Mouse (Mus musculus) MEL (cell line): ENCODE measurements around the gene Lcn12. TPM values are rescaled to one million over a fixed set of nuclear protein-coding genes. Genes with fewer than 3 reads are reported as not detected.

ENCODE experiments used
- DNase-seq: peaks from one replicate; pipeline ENCODE4 v3.0.0; 2011; ENCODE audit warnings: low read depth, low spot score
- H3K27ac ChIP-seq: 2 replicates; pipeline ENCODE4 v1.5.1; 2012; ENCODE audit warnings: low read depth, mild to moderate bottlenecking, control low read depth, low read length, moderate library complexity; ENCODE audit not compliant: control insufficient read depth
- H3K27me3 ChIP-seq, 2 experiments: fragments of 150-350 bp in 1 of 2; sonication (generic) in 1 of 2; 2 replicates each; pipeline ENCODE4 v1.6.1; 2012; ENCODE audit warnings: low read length in 2 of 2, mild to moderate bottlenecking in 2 of 2, improper control_type of control experiment in 1 of 2, moderate library complexity in 1 of 2; ENCODE audit not compliant: insufficient read depth in 2 of 2, control insufficient read depth in 1 of 2
- H3K36me3 ChIP-seq, 2 experiments: 2 replicates each; pipeline ENCODE4 v1.6.1; 2012 to 2014; ENCODE audit warnings: low read length in 2 of 2, improper control_type of control experiment in 1 of 2, inconsistent platforms in 1 of 2, mild to moderate bottlenecking in 1 of 2; ENCODE audit not compliant: insufficient read depth in 2 of 2, control insufficient read depth in 1 of 2
- H3K4me1 ChIP-seq, 2 experiments: fragments of 150-350 bp in 1 of 2; sonication (generic) in 1 of 2; 2 replicates each; pipeline ENCODE4 v1.6.1; 2012; ENCODE audit warnings: low read length in 2 of 2, improper control_type of control experiment in 1 of 2, mild to moderate bottlenecking in 1 of 2; ENCODE audit not compliant: insufficient read depth in 2 of 2, control insufficient read depth in 1 of 2
- H3K4me3 ChIP-seq, 2 experiments: fragments of 150-350 bp in 1 of 2; sonication (generic) in 1 of 2; 2 replicates each; pipeline ENCODE4 v1.5.1; 2012; ENCODE audit warnings: low read depth in 2 of 2, low read length in 2 of 2, mild to moderate bottlenecking in 2 of 2, moderate library complexity in 2 of 2, control low read depth in 1 of 2, improper control_type of control experiment in 1 of 2; ENCODE audit not compliant: control insufficient read depth in 1 of 2, insufficient read depth in 1 of 2
- H3K79me2 ChIP-seq: 2 replicates; pipeline ENCODE4 v1.6.1; 2012; ENCODE audit warnings: mild to moderate bottlenecking, low read length, moderate library complexity; ENCODE audit not compliant: control insufficient read depth, poor library complexity, insufficient read depth
- H3K9ac ChIP-seq: 2 replicates; pipeline ENCODE4 v1.6.1; 2012; ENCODE audit warnings: low read depth, mild to moderate bottlenecking, control low read depth, low read length, moderate library complexity; ENCODE audit not compliant: control insufficient read depth, poor library complexity, severe bottlenecking
- H3K9me3 ChIP-seq: fragments of 150-350 bp; sonication (generic); replicated peaks from 2 replicates; pipeline ENCODE4 v1.6.1; 2012; ENCODE audit warnings: mild to moderate bottlenecking, low read length, improper control_type of control experiment, moderate library complexity; ENCODE audit not compliant: insufficient read depth
- BHLHE40 ChIP-seq: IDR thresholded peaks from 2 replicates; pipeline ENCODE4 v1.6.1; 2012; ENCODE audit warnings: low read depth, mild to moderate bottlenecking, inconsistent platforms, low read length, improper control_type of control experiment, borderline replicate concordance
- CHD1 ChIP-seq: IDR thresholded peaks from 2 replicates; pipeline ENCODE4 v1.6.1; 2012; ENCODE audit warnings: low read depth, mild to moderate bottlenecking, inconsistent platforms, low read length, improper control_type of control experiment
- CHD2 ChIP-seq: IDR thresholded peaks from 2 replicates; pipeline ENCODE4 v1.6.1; 2011; ENCODE audit warnings: low read length, improper control_type of control experiment
- CTCF ChIP-seq, 3 experiments: IDR thresholded peaks in 2 of 3; conservative IDR thresholded peaks in 1 of 3; 2 replicates each; pipeline ENCODE4 v1.5.1; 2011 to 2012; ENCODE audit warnings: low read length in 3 of 3, low read depth in 2 of 3, mild to moderate bottlenecking in 2 of 3, improper control_type of control experiment in 1 of 3, inconsistent platforms in 1 of 3, mixed read lengths in 1 of 3, moderate library complexity in 1 of 3; ENCODE audit not compliant: control insufficient read depth in 1 of 3, insufficient read depth in 1 of 3, poor library complexity in 1 of 3, severe bottlenecking in 1 of 3
- E2F4 ChIP-seq: IDR thresholded peaks from 2 replicates; pipeline ENCODE4 v1.6.1; 2011; ENCODE audit warnings: low read depth, low read length, improper control_type of control experiment, borderline replicate concordance
- EP300 ChIP-seq, 2 experiments: IDR thresholded peaks; 2 replicates each; pipeline ENCODE4 v1.6.1; 2011; ENCODE audit warnings: improper control_type of control experiment in 2 of 2, low read length in 2 of 2, low read depth in 1 of 2, mild to moderate bottlenecking in 1 of 2
- GABPA ChIP-seq: IDR thresholded peaks from 2 replicates; pipeline ENCODE4 v1.6.1; 2012; ENCODE audit warnings: low read depth, mild to moderate bottlenecking, inconsistent platforms, low read length, improper control_type of control experiment, moderate library complexity
- HCFC1 ChIP-seq: IDR thresholded peaks from 2 replicates; pipeline ENCODE4 v1.6.1; 2012; ENCODE audit warnings: low read depth, mild to moderate bottlenecking, inconsistent platforms, low read length, improper control_type of control experiment, moderate library complexity
- JUND ChIP-seq: IDR thresholded peaks from 2 replicates; pipeline ENCODE4 v1.6.1; 2011; ENCODE audit warnings: low read depth, mild to moderate bottlenecking, improper control_type of control experiment, low read length
- KAT2A ChIP-seq: conservative IDR thresholded peaks from 2 replicates; pipeline ENCODE4 v1.6.1; 2012; ENCODE audit warnings: low read depth, low read length, improper control_type of control experiment, inconsistent platforms
- MAFK ChIP-seq: IDR thresholded peaks from 2 replicates; pipeline ENCODE4 v1.6.1; 2011; ENCODE audit warnings: low read depth, mild to moderate bottlenecking, low read length, improper control_type of control experiment, borderline replicate concordance
- MAX ChIP-seq: IDR thresholded peaks from 2 replicates; pipeline ENCODE4 v1.6.1; 2011; ENCODE audit warnings: low read length, improper control_type of control experiment
- MAZ ChIP-seq: IDR thresholded peaks from 2 replicates; pipeline ENCODE4 v1.6.1; 2012; ENCODE audit warnings: low read depth, mild to moderate bottlenecking, inconsistent platforms, low read length, improper control_type of control experiment
- MEF2A ChIP-seq: IDR thresholded peaks from 2 replicates; pipeline ENCODE4 v1.6.1; 2014; ENCODE audit warnings: low read depth, mild to moderate bottlenecking, inconsistent platforms, low read length, improper control_type of control experiment; ENCODE audit not compliant: poor library complexity, insufficient replicate concordance, severe bottlenecking; ENCODE audit errors: extremely low read depth
- MXI1 ChIP-seq: IDR thresholded peaks from 2 replicates; pipeline ENCODE4 v1.6.1; 2011; ENCODE audit warnings: mild to moderate bottlenecking, low read depth, low read length, improper control_type of control experiment
- MYC ChIP-seq: IDR thresholded peaks from 2 replicates; pipeline ENCODE4 v1.6.1; 2011; ENCODE audit warnings: low read depth, mild to moderate bottlenecking, low read length, improper control_type of control experiment, moderate library complexity
- NELFE ChIP-seq: IDR thresholded peaks from 2 replicates; pipeline ENCODE4 v1.6.1; 2011; ENCODE audit warnings: low read depth, low read length, improper control_type of control experiment
- NRF1 ChIP-seq: IDR thresholded peaks from 2 replicates; pipeline ENCODE4 v1.6.1; 2014; ENCODE audit warnings: low read depth, mild to moderate bottlenecking, inconsistent platforms, low read length, improper control_type of control experiment, moderate library complexity; ENCODE audit not compliant: poor library complexity, insufficient read depth, severe bottlenecking
- POLR2A ChIP-seq, 2 experiments: IDR thresholded peaks; 2 replicates each; pipeline ENCODE4 v1.6.1; 2011 to 2012; ENCODE audit warnings: low read length in 2 of 2, mild to moderate bottlenecking in 2 of 2, control low read depth in 1 of 2, improper control_type of control experiment in 1 of 2, low read depth in 1 of 2, moderate library complexity in 1 of 2; ENCODE audit not compliant: control insufficient read depth in 1 of 2, insufficient read depth in 1 of 2, poor library complexity in 1 of 2
- POLR2AphosphoS2 ChIP-seq: IDR thresholded peaks from 2 replicates; pipeline ENCODE4 v1.6.1; 2011; ENCODE audit warnings: low read length, improper control_type of control experiment
- RAD21 ChIP-seq: IDR thresholded peaks from 2 replicates; pipeline ENCODE4 v1.6.1; 2011; ENCODE audit warnings: mild to moderate bottlenecking, low read depth, low read length, improper control_type of control experiment
- RCOR1 ChIP-seq: IDR thresholded peaks from 2 replicates; pipeline ENCODE4 v1.6.1; 2012; ENCODE audit warnings: low read depth, mild to moderate bottlenecking, inconsistent platforms, low read length, improper control_type of control experiment
- SIN3A ChIP-seq: IDR thresholded peaks from 2 replicates; pipeline ENCODE4 v1.6.1; 2012; ENCODE audit warnings: low read length, improper control_type of control experiment, inconsistent platforms
- SMC3 ChIP-seq: IDR thresholded peaks from 2 replicates; pipeline ENCODE4 v1.6.1; 2011; ENCODE audit warnings: low read depth, low read length, improper control_type of control experiment
- TAL1 ChIP-seq: IDR thresholded peaks from 2 replicates; pipeline ENCODE4 v1.6.1; 2012; ENCODE audit warnings: mild to moderate bottlenecking, inconsistent platforms, low read length, moderate library complexity, mixed read lengths
- TBP ChIP-seq: IDR thresholded peaks from 2 replicates; pipeline ENCODE4 v1.8.0; 2011; ENCODE audit warnings: low read depth, low read length, improper control_type of control experiment
- TCF12 ChIP-seq: IDR thresholded peaks from 2 replicates; pipeline ENCODE4 v1.6.1; 2014; ENCODE audit warnings: low read depth, mild to moderate bottlenecking, inconsistent platforms, low read length, improper control_type of control experiment, moderate library complexity
- UBTF ChIP-seq: IDR thresholded peaks from 2 replicates; pipeline ENCODE4 v1.6.1; 2012; ENCODE audit warnings: low read depth, mild to moderate bottlenecking, inconsistent platforms, low read length, improper control_type of control experiment, moderate library complexity, borderline replicate concordance; ENCODE audit not compliant: insufficient read depth
- USF1 ChIP-seq: IDR thresholded peaks from 2 replicates; pipeline ENCODE4 v1.6.1; 2014; ENCODE audit warnings: low read depth, mild to moderate bottlenecking, inconsistent platforms, low read length, improper control_type of control experiment, moderate library complexity
- USF2 ChIP-seq, 2 experiments: IDR thresholded peaks; 2 replicates each; pipeline ENCODE4 v1.6.1; 2011 to 2012; ENCODE audit warnings: improper control_type of control experiment in 2 of 2, low read length in 2 of 2, borderline replicate concordance in 1 of 2, inconsistent platforms in 1 of 2, low read depth in 1 of 2, mild to moderate bottlenecking in 1 of 2; ENCODE audit not compliant: insufficient read depth in 1 of 2
- ZKSCAN1 ChIP-seq: IDR thresholded peaks from 2 replicates; pipeline ENCODE4 v1.6.1; 2012; ENCODE audit warnings: low read depth, mild to moderate bottlenecking, inconsistent platforms, low read length, improper control_type of control experiment, moderate library complexity
- ZMIZ1 ChIP-seq: IDR thresholded peaks from 2 replicates; pipeline ENCODE4 v1.6.1; 2012; ENCODE audit warnings: low read depth, mild to moderate bottlenecking, inconsistent platforms, low read length, improper control_type of control experiment, moderate library complexity
- polyA plus RNA-seq, 2 experiments: library from polyadenylated mRNA; stranded (reverse) in 1 of 2; unstranded in 1 of 2; fragments of >175 nt in 1 of 2; fragments of >200 nt in 1 of 2; gene quantifications; 2 replicates each; pipeline versions ENCODE4 v1.2.1 to v1.2.4; 2012; ENCODE audit warnings: low replicate concordance in 2 of 2, low read depth in 1 of 2; ENCODE audit not compliant: insufficient read length in 2 of 2, insufficient read depth in 1 of 2, missing spikeins in 1 of 2
- total RNA-seq: library from RNA; depleted of rRNA; stranded (reverse); fragments of 300-350 nt; gene quantifications from 2 replicates; pipeline ENCODE4 v1.2.3, GENCODE M21; 2012

Lcn12 gene
- total and polyA plus RNA-seq, 3 experiments = not detected

- Histone ChIP-seq H3K4me3 (no peak overlapping the region), H3K9ac (no peak overlapping the region), H3K4me1 (peaks cover 0 to 22% of the 10 kb centered on the region in 2 experiments; a peak in 3 of 4 replicates), H3K27me3 (no peaks in the 10 kb centered on the region), H3K27ac (no peak overlapping the region), H3K79me2 (peaks cover 9% of the 10 kb centered on the region), H3K36me3 (peaks cover 0 to 14% of the 10 kb centered on the region in 2 experiments; a peak in 2 of 4 replicates), H3K9me3 (no peaks in the 10 kb centered on the region)
- no peak for DNase-seq
- peak; percentile 54 for TF ChIP-seq TAL1
- no peak for TF ChIP-seq ZKSCAN1
- TF ChIP-seq, all 39 proteins: peak for 1
Measured at GRCm38 (mm10) chr2:25504538-25504937, 10.8 kb upstream of the Lcn12 start.

- Histone ChIP-seq H3K4me1 (peaks cover 5 to 30% of the 10 kb centered on the region in 2 experiments), H3K9ac (peak overlapping the region; percentile 2)
- TF ChIP-seq GABPA (no peak), TCF12 (no peak), ZKSCAN1 (no peak), USF1 (no peak), SMC3 (no peak), USF2 (IDR thresholded peaks at IDR 0.05; ENCODE audit: borderline replicate concordance in 1 of 2, insufficient read depth in 1 of 2, low read depth in 1 of 2, low read length in 2 of 2) (no peak), MYC (no peak), E2F4 (no peak), MAX (no peak), BHLHE40 (no peak), MEF2A (no peak), TAL1 (peak; percentile 84), HCFC1 (no peak), MAZ (no peak), JUND (0 out of 2 replicates have a peak, but pooled peaks have one; percentile 41), NRF1 (no peak), POLR2A (IDR thresholded peaks at IDR 0.05; ENCODE audit: control insufficient read depth in 1 of 2, insufficient read depth in 1 of 2, low read depth in 1 of 2, low read length in 2 of 2, poor library complexity in 1 of 2) (0 out of 4 replicates have a peak, but pooled peaks of 1 of the 2 experiments have one; percentile 14), RCOR1 (no peak), KAT2A (no peak), MAFK (no peak), EP300 (IDR thresholded peaks at IDR 0.05; ENCODE audit: low read depth in 1 of 2, low read length in 2 of 2) (peak; percentile 53 to 70), CTCF (IDR thresholded peaks at IDR 0.05 in 2 of 3, conservative IDR thresholded peaks at IDR 0.05 in 1 of 3; ENCODE audit: control insufficient read depth in 1 of 3, insufficient read depth in 1 of 3, low read depth in 2 of 3, low read length in 3 of 3, poor library complexity in 1 of 3, severe bottlenecking in 1 of 3) (no peak), POLR2AphosphoS2 (no peak), ZMIZ1 (no peak), TBP (peak; percentile 21; the same call in 1 of the 2 replicates), CHD1 (no peak), MXI1 (no peak), RAD21 (no peak), SIN3A (no peak), UBTF (no peak), NELFE (no peak), CHD2 (no peak)
Measured at GRCm38 (mm10) chr2:25502726-25503125, 9.0 kb upstream of the Lcn12 start.

More at GRCm38 (mm10) chr2:25502726-25503125, 9.0 kb upstream of the Lcn12 start:
- Histone ChIP-seq H3K36me3 (peaks cover 0 to 23% of the 10 kb centered on the region in 2 experiments; a peak in 2 of 4 replicates), H3K27ac (peak overlapping the region; percentile 65), H3K4me3 (no peak overlapping the region), H3K27me3 (no peaks in the 10 kb centered on the region), H3K79me2 (peaks cover 9% of the 10 kb centered on the region), H3K9me3 (no peaks in the 10 kb centered on the region)
- peak; percentile 61 for DNase-seq
